Mouse (Mus musculus) hindbrain, embryonic 16.5 days (tissue): ENCODE results near the gene C2cd2l. TPM values are rescaled to one million over a fixed set of nuclear protein-coding genes. Genes with fewer than 3 reads are reported as not detected.
A peak's percentile ranks its signal among the peaks of the same experiment; 100 is the strongest.

Source experiments
- ATAC-seq: fragments of 200-750 bp; cut with Nextera tagmentation; 2 replicates; pipeline ENCODE4 v1.8.0; 2017; ENCODE audit warnings: moderate TSS enrichment, moderate library complexity
- H3K27ac ChIP-seq: fragments of 300-500 bp; sonication (generic); 2 replicates; pipeline ENCODE4 v1.5.1; 2014; ENCODE audit warnings: low read depth, mild to moderate bottlenecking, control low read depth, low read length, moderate library complexity
- H3K27me3 ChIP-seq: fragments of 300-500 bp; sonication (generic); replicated peaks from 2 replicates; pipeline ENCODE4 v1.6.1; 2014; ENCODE audit warnings: low read length; ENCODE audit not compliant: control insufficient read depth, insufficient read depth
- H3K36me3 ChIP-seq: fragments of 300-500 bp; sonication (generic); 2 replicates; pipeline ENCODE4 v1.6.1; 2014; ENCODE audit warnings: mild to moderate bottlenecking, low read length, moderate library complexity, mixed read lengths; ENCODE audit not compliant: control insufficient read depth, insufficient read depth
- H3K4me1 ChIP-seq: fragments of 300-500 bp; sonication (generic); 2 replicates; pipeline ENCODE4 v1.6.1; 2014; ENCODE audit warnings: low read depth, low read length; ENCODE audit not compliant: control insufficient read depth, insufficient read depth
- H3K4me2 ChIP-seq: fragments of 300-500 bp; sonication (generic); 2 replicates; pipeline ENCODE4 v1.6.1; 2014; ENCODE audit warnings: mild to moderate bottlenecking, low read length, control low read depth, moderate library complexity
- H3K4me3 ChIP-seq: fragments of 300-500 bp; sonication (generic); 2 replicates; pipeline ENCODE4 v1.5.1; 2014; ENCODE audit warnings: mild to moderate bottlenecking, low read length, control low read depth, moderate library complexity
- H3K9ac ChIP-seq: fragments of 300-500 bp; sonication (generic); 2 replicates; pipeline ENCODE4 v1.6.1; 2014; ENCODE audit warnings: low read depth, mild to moderate bottlenecking, control low read depth, low read length, moderate library complexity
- H3K9me3 ChIP-seq: fragments of 300-500 bp; sonication (generic); 2 replicates; pipeline ENCODE4 v1.6.1; 2014; ENCODE audit warnings: mild to moderate bottlenecking, low read length, moderate library complexity; ENCODE audit not compliant: control insufficient read depth
- WGBS: fragments of 180-500 bp; shearing (Covaris S2); extraction: QIAGEN DNeasy Blood & Tissue Kit; methylation state at CpG from one replicate; pipeline ENCODE4 v1.1.7; 2014; 5-methylcytosine and 5-hydroxymethylcytosine counted together
- polyA plus RNA-seq: library from polyadenylated mRNA; unstranded; fragments of >200 nt; fragmentation: Nextera tagmentation; extraction: Ambion mirVana; gene quantifications from 2 replicates; pipeline ENCODE4 v1.2.1, GENCODE M21; 2015

The C2cd2l gene
- polyA plus RNA-seq, 1 experiment from 2014 or later, result 23.1 TPM

DNA sequence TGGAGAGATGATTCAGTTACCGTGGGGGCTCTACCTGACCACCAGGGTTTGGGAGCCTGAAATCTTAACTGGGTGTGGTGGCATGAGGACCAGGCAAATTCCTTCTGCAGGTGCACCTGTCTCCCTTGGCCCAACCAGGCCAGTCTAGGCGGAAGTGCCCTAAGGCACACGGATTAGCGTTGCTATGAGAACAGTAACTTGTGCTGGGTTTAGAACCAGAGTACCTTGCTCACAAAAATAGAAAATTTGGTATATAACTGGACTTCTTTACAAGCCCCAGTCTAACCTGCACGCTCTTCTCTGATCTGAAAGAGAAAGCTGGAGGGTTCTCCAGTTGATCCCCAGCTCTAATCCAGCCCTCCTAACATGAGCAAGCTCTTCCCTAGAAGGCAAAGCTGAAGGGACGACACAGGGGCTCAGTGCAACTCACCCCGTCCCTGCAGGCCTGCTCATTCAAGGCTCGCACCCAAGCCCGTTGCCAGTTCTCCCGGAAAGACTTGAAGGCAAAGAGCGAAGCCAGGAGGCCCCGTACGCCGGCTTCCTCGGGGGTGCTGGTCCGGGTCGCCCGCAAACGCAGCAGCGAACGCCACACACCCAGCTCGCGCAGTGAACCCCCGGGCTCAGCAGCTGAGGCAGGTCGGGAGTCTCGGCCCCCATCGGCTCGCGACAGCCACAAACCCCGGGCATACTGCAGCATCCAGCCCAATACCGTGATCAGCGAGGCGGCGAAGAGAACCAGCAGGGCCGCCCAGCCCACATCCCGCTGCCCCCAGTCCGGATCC lies 789 bp downstream of the C2cd2l start:
- H3K4me2 ChIP-seq, result peak overlapping the region; percentile 90
- 2% methylated on average over 31 of the region's 37 CpGs for WGBS
- H3K4me3 ChIP-seq, result peak overlapping the region; percentile 98
- peak overlapping the region; percentile 97 for H3K9ac ChIP-seq
- no peaks in the 10 kb centered on the region for H3K27me3 ChIP-seq
- H3K9me3 ChIP-seq, result no peaks in the 10 kb centered on the region
- peaks cover 23% of the 10 kb centered on the region for H3K4me1 ChIP-seq
- no peak; the same call in 1 of the 2 replicates for ATAC-seq
- peaks cover 11% of the 10 kb centered on the region for H3K36me3 ChIP-seq
- peak overlapping the region; percentile 81 for H3K27ac ChIP-seq

DNA sequence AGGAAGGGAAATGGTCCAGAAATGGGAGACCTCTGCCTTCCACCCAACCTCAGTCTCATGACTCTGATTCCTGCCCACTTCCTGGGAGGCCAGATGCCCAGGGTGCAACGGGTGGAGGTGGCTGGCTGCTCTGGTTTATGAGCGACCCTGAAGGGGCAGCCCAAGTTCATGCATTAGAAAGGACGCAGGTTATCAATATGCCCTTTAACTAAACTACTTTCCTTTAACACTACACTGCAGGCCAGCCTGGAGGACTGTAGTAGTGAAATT lies 1.3 kb downstream of the C2cd2l start:
- Histone ChIP-seq H3K4me2 (peak overlapping the region; percentile 90), H3K36me3 (peaks cover 11% of the 10 kb centered on the region), H3K4me1 (peaks cover 23% of the 10 kb centered on the region), H3K27ac (no peak overlapping the region), H3K27me3 (no peaks in the 10 kb centered on the region), H3K9me3 (no peaks in the 10 kb centered on the region), H3K9ac (peak overlapping the region; percentile 97), H3K4me3 (peak overlapping the region; percentile 98)
- no peak for ATAC-seq
- 31% methylated on average over 3 of the region's 3 CpGs for WGBS

DNA sequence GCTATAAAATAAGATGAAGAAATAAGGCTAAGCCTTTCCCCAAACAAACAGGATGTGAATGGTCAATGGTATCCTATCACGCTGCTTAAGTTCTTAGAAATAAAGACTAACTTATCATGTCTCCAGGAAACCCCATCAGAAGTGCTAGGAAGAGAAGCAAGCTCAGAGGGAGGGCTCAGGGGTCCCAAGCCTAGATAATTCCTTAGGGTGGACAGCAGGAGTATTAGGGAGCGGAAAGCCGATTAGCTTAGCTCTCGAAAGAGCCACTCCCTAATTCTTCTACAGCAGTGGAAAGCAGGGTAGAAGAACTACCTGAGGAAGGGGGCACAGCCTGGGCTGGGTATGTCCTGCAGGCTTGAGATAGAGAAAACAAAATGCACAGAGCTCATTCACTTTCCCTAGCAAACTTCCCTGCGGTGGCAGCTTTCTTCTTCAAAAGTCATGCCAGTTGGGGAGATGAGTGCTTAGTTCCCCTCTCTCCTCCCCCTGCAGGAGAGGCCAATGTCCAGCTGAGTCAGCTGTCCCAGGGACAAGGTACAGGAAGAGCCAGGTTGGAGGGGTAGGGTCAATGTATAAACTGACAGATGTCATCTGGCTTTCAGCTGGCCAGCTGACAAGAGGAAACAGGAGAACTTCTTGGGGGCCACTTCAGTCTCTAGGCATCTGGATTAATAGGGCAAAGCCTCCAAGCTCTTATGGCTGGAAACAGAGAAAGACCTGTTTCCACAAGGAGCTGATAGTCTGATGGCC lies 1.8 kb downstream of the C2cd2l start:
- H3K4me2 ChIP-seq, result peak overlapping the region; percentile 90
- peak overlapping the region; percentile 98 for H3K4me3 ChIP-seq
- peak overlapping the region; percentile 97 for H3K9ac ChIP-seq
- 68% methylated on average over 5 of the region's 5 CpGs for WGBS
- no peak for ATAC-seq
- H3K4me1 ChIP-seq, result peaks cover 23% of the 10 kb centered on the region
- H3K36me3 ChIP-seq, result peaks cover 14% of the 10 kb centered on the region
- H3K9me3 ChIP-seq, result no peaks in the 10 kb centered on the region
- no peaks in the 10 kb centered on the region for H3K27me3 ChIP-seq
- H3K27ac ChIP-seq, result no peak overlapping the region

- Histone ChIP-seq H3K36me3 (peaks cover 14% of the 10 kb centered on the region), H3K4me1 (peaks cover 23% of the 10 kb centered on the region), H3K9ac (no peak overlapping the region), H3K9me3 (no peaks in the 10 kb centered on the region), H3K27ac (no peak overlapping the region), H3K4me3 (no peak overlapping the region), H3K27me3 (no peaks in the 10 kb centered on the region), H3K4me2 (peak overlapping the region; percentile 11)
- no peak for ATAC-seq
- 69% methylated on average over 4 of the region's 4 CpGs for WGBS
These were observed 2.6 kb downstream of the C2cd2l start for GRCm38 (mm10) chr9:44317452-44317851.

- Histone ChIP-seq H3K4me3 (no peak overlapping the region), H3K4me2 (no peak overlapping the region), H3K4me1 (peaks cover 19% of the 10 kb centered on the region), H3K9ac (no peak overlapping the region), H3K27me3 (no peaks in the 10 kb centered on the region), H3K36me3 (peaks cover 14% of the 10 kb centered on the region), H3K27ac (no peak overlapping the region), H3K9me3 (no peaks in the 10 kb centered on the region)
- ATAC-seq, result no peak
- 96% methylated on average over 18 of the region's 18 CpGs for WGBS
These were observed 5.2 kb downstream of the C2cd2l start for GRCm38 (mm10) chr9:44314910-44315309.

- H3K4me1 ChIP-seq, result peaks cover 19% of the 10 kb centered on the region
- peaks cover 14% of the 10 kb centered on the region for H3K36me3 ChIP-seq
- no peak overlapping the region for H3K9ac ChIP-seq
- no peaks in the 10 kb centered on the region for H3K27me3 ChIP-seq
- no peak for ATAC-seq
- H3K4me2 ChIP-seq, result no peak overlapping the region
- no peaks in the 10 kb centered on the region for H3K9me3 ChIP-seq
- H3K27ac ChIP-seq, result no peak overlapping the region
- 60% methylated on average over 4 of the region's 4 CpGs for WGBS
- H3K4me3 ChIP-seq, result no peak overlapping the region
These were observed 5.9 kb downstream of the C2cd2l start for GRCm38 (mm10) chr9:44314257-44314547.

DNA sequence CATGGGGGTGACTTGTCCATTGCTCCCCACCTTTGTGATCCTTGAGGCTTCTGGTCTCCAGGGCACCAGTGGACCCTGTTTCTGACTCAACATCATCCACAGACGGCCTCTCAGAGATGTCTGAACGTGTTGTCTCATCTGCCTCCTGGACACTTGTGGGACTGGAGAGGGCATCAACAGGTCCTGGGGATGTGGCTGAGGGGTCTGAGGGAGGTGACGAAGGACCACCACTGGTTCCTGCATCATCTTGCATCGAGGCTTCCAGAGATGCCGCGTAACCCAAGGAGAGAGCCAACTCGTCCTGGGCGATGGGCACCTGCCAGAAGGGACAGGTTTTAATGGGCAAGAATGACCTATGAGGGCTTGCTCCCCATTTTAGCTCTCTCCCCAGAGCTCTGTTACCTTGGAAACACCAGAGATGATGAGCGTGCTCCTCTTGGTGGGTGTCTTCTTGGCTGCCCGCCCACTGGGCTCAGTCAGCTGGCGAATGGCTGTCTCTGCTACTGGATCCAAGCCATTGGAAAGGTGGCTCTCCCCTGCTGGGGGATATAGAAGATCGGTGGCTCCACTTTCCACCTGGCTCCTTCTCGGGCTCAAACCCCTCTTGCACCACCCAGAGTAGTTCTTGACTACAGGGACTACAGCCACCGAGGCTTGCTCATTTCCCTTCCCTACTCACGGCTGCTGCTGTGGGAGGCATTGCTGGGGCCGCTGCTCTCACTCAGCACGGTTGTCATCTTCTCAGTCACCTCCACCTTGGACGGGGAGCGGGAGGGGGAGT lies 6.4 kb downstream of the C2cd2l start:
- ATAC-seq, result no peak

GRCm38 (mm10) chr9:44311136-44312134 lies 8.7 kb downstream of the C2cd2l start:
- no peak overlapping the region for H3K4me3 ChIP-seq
- H3K9ac ChIP-seq, result no peak overlapping the region
- H3K9me3 ChIP-seq, result no peaks in the 10 kb centered on the region
- no peak for ATAC-seq
- H3K36me3 ChIP-seq, result peaks cover 14% of the 10 kb centered on the region
- H3K4me1 ChIP-seq, result no peaks in the 10 kb centered on the region; the same call in 1 of the 2 replicates
- 9% methylated on average over 27 of the region's 27 CpGs for WGBS
- no peak overlapping the region for H3K4me2 ChIP-seq
- no peak overlapping the region for H3K27ac ChIP-seq
- H3K27me3 ChIP-seq, result no peaks in the 10 kb centered on the region

More for the DNA sequence above, 6.4 kb downstream of the C2cd2l start:
- peaks cover 13% of the 10 kb centered on the region for H3K4me1 ChIP-seq
- no peaks in the 10 kb centered on the region for H3K27me3 ChIP-seq
- H3K9ac ChIP-seq, result no peak overlapping the region
- H3K9me3 ChIP-seq, result no peaks in the 10 kb centered on the region
- WGBS, result 61% methylated on average over 19 of the region's 19 CpGs
- no peak overlapping the region for H3K27ac ChIP-seq
- no peak overlapping the region for H3K4me2 ChIP-seq
- H3K4me3 ChIP-seq, result no peak overlapping the region
- H3K36me3 ChIP-seq, result peaks cover 14% of the 10 kb centered on the region
